Mouse (Mus musculus) bone marrow, adult 2 months (tissue): ENCODE measurements at regions not wholly inside any gene's neighbourhood (a gene's known extent, or its start where the extent isn't known, plus 50 kb on each side); places are given as distances from the start of the nearest gene placed in this dataset.

Source experiments
- H3K27ac ChIP-seq: fragments of 200-500 bp; 2 replicates; pipeline ENCODE4 v1.5.1; 2012; ENCODE audit warnings: low read depth, mild to moderate bottlenecking, control low read depth, inconsistent platforms, low read length; ENCODE audit not compliant: control insufficient read depth, poor library complexity, insufficient read depth
- H3K4me1 ChIP-seq: fragments of 200-500 bp; 2 replicates; pipeline ENCODE4 v1.6.1; 2011; ENCODE audit warnings: low read length; ENCODE audit not compliant: control insufficient read depth, insufficient read depth
- H3K4me3 ChIP-seq: fragments of 200-500 bp; replicated peaks from 2 replicates; pipeline ENCODE3; 2011; ENCODE audit warnings: mild to moderate bottlenecking, low read depth, low read length, control low read depth; ENCODE audit not compliant: control insufficient read depth
- CTCF ChIP-seq: fragments of 200-500 bp; IDR thresholded peaks from 2 replicates; pipeline ENCODE4 v1.5.1; 2011; ENCODE audit warnings: low read length, control low read depth; ENCODE audit not compliant: control insufficient read depth, insufficient read depth
- POLR2A ChIP-seq: fragments of 200-500 bp; IDR thresholded peaks from 2 replicates; pipeline ENCODE4 v1.6.1; 2011; ENCODE audit warnings: low read depth, mild to moderate bottlenecking, control low read depth, low read length, borderline replicate concordance; ENCODE audit not compliant: control insufficient read depth
- WGBS: fragments of 180-500 bp; shearing (Covaris S2); methylation state at CpG from one replicate; pipeline ENCODE4 v1.1.7; 2018; 5-methylcytosine and 5-hydroxymethylcytosine counted together

GRCm38 (mm10) chr7:136378321-136378720, 516.1 kb upstream of the Mgmt start:
- Histone ChIP-seq H3K4me3 (no peak overlapping the region), H3K27ac (no peak overlapping the region), H3K4me1 (no peaks in the 10 kb centered on the region)
- 25% methylated on average over 4 of the region's 4 CpGs for WGBS
- TF ChIP-seq CTCF (no peak), POLR2A (no peak)

GRCm38 (mm10) chr7:136379319-136379718, 515.1 kb upstream of the Mgmt start:
- 68% methylated on average over 7 of the region's 7 CpGs for WGBS

GRCm38 (mm10) chr7:136379741-136380140, 514.7 kb upstream of the Mgmt start:
- 63% methylated on average over 3 of the region's 3 CpGs for WGBS

More at GRCm38 (mm10) chr7:136379319-136379718, 515.1 kb upstream of the Mgmt start:
- no peak for TF ChIP-seq POLR2A
- TF ChIP-seq CTCF = no peak
- H3K4me1 ChIP-seq = no peaks in the 10 kb centered on the region
- no peak overlapping the region for H3K4me3 ChIP-seq
- H3K27ac ChIP-seq = no peak overlapping the region

GRCm38 (mm10) chr7:136383296-136383695, 511.1 kb upstream of the Mgmt start:
- H3K27ac ChIP-seq = no peak overlapping the region
- WGBS = 71% methylated on average over 2 of the region's 2 CpGs
- TF ChIP-seq POLR2A = no peak
- no peak for TF ChIP-seq CTCF
- H3K4me1 ChIP-seq = no peaks in the 10 kb centered on the region
- no peak overlapping the region for H3K4me3 ChIP-seq

More at GRCm38 (mm10) chr7:136379741-136380140, 514.7 kb upstream of the Mgmt start:
- TF ChIP-seq POLR2A = no peak
- TF ChIP-seq CTCF = no peak
- Histone ChIP-seq H3K27ac (no peak overlapping the region), H3K4me1 (no peaks in the 10 kb centered on the region), H3K4me3 (no peak overlapping the region)

- Histone ChIP-seq H3K4me3 (no peak overlapping the region), H3K27ac (no peak overlapping the region), H3K4me1 (no peaks in the 10 kb centered on the region)
- TF ChIP-seq CTCF = no peak
- no peak for TF ChIP-seq POLR2A
- WGBS = 70% methylated on average over 4 of the region's 4 CpGs
Measured at GRCm38 (mm10) chr7:136387736-136388135, 506.7 kb upstream of the Mgmt start.

GRCm38 (mm10) chr7:136390066-136390465, 504.3 kb upstream of the Mgmt start:
- H3K27ac ChIP-seq = no peak overlapping the region
- TF ChIP-seq POLR2A = no peak
- no peak for TF ChIP-seq CTCF
- no peak overlapping the region for H3K4me3 ChIP-seq
- 25% methylated on average over 8 of the region's 8 CpGs for WGBS
- no peaks in the 10 kb centered on the region for H3K4me1 ChIP-seq

- no peak overlapping the region for H3K4me3 ChIP-seq
- no peak overlapping the region for H3K27ac ChIP-seq
- H3K4me1 ChIP-seq = no peaks in the 10 kb centered on the region
- no peak for TF ChIP-seq CTCF
- TF ChIP-seq POLR2A = no peak
- WGBS = 81% methylated on average over 6 of the region's 6 CpGs
Measured at GRCm38 (mm10) chr7:136393454-136393853, 501.0 kb upstream of the Mgmt start.

- Histone ChIP-seq H3K27ac (no peak overlapping the region), H3K4me1 (no peaks in the 10 kb centered on the region), H3K4me3 (no peak overlapping the region)
- WGBS = 69% methylated on average over 2 of the region's 2 CpGs
- TF ChIP-seq POLR2A = no peak
- no peak for TF ChIP-seq CTCF
Measured at GRCm38 (mm10) chr7:136395838-136396237, 498.6 kb upstream of the Mgmt start.

GRCm38 (mm10) chr7:136397101-136397500, 497.3 kb upstream of the Mgmt start:
- no peaks in the 10 kb centered on the region for H3K4me1 ChIP-seq
- TF ChIP-seq CTCF (no peak), POLR2A (no peak)
- no peak overlapping the region for H3K27ac ChIP-seq
- 84% methylated on average over 4 of the region's 4 CpGs for WGBS
- H3K4me3 ChIP-seq = no peak overlapping the region
